Mouse (Mus musculus): ENCODE measurements around the gene Mpc1.

Gene Mpc1

GRCm38 (mm10) chr17:8339666-8340374, 57.1 kb downstream of the Mpc1 start:
- peak; percentile 25 for DNase-seq

- peak; percentile 35 for DNase-seq
These were observed 58.0 kb downstream of the Mpc1 start for GRCm38 (mm10) chr17:8340407-8341359.

- no peak for DNase-seq
These were observed 58.8 kb downstream of the Mpc1 start for GRCm38 (mm10) chr17:8341360-8341963.

- DNase-seq: no peak
These were observed 60.0 kb downstream of the Mpc1 start for GRCm38 (mm10) chr17:8342706-8343105.

- no peak for DNase-seq
These were observed 60.7 kb downstream of the Mpc1 start for GRCm38 (mm10) chr17:8343416-8343815.
